Mouse (Mus musculus) layer of hippocampus, adult 18-20 months (tissue): ENCODE results near the gene Ankrd55. TPM values are rescaled to one million over a fixed set of nuclear protein-coding genes. Genes with fewer than 3 reads are reported as not detected.
A peak's percentile ranks its signal among the peaks of the same experiment; 100 is the strongest.
"Not testable (repeated sequence)": the region's sequence is repeated elsewhere in the genome, so short reads cannot be mapped to it uniquely, and the experiment has no call there.

Experiments
- DNase-seq, 2 experiments: peaks; one replicate each; pipeline ENCODE4 v3.0.0; 2022; ENCODE audit warnings: low spot score in 2 of 2
- total RNA-seq, 2 experiments: library from RNA; stranded (reverse); gene quantifications; 2 replicates each; pipeline ENCODE4 v1.2.3; 2021

The Ankrd55 gene
- total RNA-seq, 2 experiments from 2014 or later = 4.1 to 4.2 TPM

DNA sequence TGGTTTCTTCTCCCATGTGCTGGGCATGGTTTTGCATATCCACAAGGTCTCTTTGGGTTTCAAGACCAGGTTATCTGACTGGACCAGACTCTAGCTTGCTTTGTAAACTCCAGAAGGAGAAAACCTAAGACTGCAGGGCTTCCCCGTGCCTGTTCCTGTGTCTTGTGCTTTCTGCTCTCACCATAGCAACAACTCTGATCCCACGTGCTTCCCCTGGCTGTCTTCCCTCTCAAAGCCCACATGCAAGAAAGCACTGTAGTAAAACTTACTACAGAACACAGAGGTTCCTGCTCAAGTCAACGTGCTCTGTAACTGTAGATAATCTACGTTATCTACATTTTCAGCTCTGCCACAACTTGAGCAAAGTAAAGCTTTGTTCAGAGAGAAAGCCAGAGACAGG lies 4.2 kb downstream of the Ankrd55 start:
- DNase-seq = peak; percentile 45 to 74

DNA sequence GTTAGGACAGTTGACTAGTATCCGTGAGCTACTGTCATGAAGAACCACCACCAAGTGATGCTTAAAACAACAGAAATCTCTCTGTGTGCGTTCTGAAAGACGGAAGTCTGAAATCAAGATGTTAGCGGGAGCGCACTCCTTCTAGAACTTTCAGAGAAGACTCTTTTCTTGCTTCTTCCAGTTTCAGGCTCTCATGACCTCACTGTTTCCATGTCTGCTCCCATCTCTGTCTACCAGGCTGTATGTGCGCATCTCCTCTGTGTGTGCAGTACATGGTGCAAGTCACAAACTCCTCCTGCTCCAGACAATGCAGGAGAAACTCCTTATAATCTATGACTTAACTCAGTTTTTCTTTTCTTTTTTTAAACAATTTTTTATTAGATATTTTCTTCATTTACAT lies 4.8 kb downstream of the Ankrd55 start:
- no peak for DNase-seq

DNA sequence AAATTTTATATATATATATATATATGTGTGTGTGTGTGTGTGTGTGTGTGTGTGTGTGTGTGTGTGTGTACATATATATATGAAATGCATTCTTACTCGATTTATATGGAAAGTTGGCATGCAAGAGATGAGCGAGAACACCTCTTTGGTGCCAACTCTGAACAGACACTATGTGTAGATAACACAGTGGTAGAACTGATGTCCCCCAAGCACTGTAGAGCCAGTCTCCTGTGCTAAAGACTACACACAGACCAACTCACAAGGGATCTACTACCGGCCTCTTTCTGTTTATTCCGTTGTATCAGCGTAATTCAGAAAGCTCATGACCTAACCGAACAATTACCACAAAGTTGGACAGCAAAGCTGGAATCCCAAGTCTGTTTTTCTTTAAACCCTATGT lies 6.2 kb downstream of the Ankrd55 start:
- no peak for DNase-seq

DNA sequence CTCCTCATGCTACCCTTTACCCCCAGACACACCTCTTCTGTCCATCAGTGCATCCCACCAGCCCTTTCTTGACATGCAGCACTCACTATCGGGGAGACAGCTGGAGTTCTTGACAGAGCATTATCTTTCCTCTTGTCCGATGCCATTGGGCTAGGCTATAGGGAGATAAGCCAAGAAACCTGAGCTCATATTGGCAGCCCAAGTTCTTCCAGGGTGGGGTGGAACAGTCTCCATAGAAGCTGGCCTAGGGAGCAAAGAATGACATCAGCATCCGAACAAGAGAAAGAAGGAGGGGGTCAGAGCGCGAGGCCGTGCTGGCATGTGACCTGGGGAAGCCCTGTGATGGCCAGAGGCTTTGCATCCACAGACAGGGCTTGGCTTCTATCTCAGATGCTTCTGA lies 9.5 kb downstream of the Ankrd55 start:
- no peak for DNase-seq

DNA sequence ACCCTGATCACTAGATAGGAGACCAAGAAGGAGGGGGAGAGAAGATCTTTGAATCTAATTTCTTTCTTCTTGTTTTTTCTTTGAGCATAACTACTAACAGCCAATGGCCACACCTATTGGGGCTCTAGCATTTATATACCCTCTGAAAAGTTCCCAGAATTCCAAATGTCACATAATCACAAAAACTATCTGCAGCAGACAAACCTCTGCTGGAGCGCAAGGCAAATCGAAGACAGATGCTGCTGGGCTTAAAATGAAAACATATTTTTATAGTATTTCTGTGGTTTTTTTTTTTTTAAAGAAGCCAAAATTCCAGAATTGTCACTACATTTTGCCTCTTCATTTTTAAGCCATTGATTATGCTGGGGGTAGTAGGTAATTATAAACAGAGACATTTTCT lies 15.2 kb downstream of the Ankrd55 start:
- no peak for DNase-seq

DNA sequence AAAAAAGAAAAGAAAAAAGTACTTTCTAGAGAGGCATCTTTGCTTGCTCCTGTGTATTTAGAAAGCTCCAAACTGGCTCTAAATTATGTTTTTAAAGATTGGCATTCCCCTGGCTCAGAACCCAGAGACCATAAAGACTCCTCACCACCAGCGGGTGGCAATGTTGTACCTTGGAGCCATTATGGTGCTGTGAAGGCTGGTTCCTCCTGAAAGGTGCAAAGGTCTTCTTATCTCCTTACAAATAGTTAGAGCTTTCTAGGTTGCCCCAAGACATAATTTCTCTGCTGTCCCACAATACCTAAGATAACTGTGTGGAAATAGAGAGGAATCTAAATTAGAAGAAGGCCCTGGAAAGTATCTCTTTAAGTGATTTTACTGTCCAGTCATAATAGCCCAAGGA lies 20.4 kb downstream of the Ankrd55 start:
- peak in 1 of 2 experiments; percentile 54 for DNase-seq

DNA sequence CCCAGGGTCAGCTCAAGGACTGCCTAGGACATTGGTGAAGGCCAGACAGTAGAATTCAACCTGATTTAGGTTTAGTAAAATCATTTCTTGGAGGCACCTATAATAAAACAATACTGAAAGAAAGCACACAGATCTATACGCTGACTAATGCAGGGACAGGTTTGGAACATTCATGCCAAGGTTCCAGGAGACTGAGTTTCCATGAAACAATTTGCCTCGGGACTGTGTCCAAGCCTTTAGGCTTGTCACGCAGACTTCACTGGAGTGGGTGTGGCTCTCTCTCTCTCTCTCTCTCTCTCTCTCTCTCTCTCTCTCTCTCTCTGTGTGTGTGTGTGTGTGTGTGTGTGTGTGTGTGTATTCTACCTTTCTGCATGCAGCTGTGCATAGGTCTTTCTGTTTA lies 23.4 kb downstream of the Ankrd55 start:
- not testable (repeated sequence) for DNase-seq

DNA sequence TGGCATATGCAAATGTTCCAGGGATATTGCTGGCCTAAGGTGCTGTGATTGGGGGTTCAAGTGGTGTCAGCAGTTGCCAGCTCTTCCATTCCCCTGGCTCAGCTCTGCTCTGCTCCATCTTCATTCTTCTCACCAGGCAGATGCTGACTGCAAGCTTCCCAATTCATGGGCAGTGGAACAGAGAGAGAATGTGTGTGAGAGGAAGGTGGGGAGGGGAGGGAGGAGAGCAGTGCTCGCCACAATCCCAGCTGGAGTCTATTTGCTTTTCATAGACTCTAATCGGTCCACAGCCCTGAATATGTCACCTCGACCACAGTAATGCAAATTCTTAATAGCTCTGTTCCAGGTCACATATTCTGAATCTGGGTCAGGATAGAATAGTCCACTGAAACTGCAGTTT lies 27.2 kb downstream of the Ankrd55 start:
- no peak for DNase-seq

DNA sequence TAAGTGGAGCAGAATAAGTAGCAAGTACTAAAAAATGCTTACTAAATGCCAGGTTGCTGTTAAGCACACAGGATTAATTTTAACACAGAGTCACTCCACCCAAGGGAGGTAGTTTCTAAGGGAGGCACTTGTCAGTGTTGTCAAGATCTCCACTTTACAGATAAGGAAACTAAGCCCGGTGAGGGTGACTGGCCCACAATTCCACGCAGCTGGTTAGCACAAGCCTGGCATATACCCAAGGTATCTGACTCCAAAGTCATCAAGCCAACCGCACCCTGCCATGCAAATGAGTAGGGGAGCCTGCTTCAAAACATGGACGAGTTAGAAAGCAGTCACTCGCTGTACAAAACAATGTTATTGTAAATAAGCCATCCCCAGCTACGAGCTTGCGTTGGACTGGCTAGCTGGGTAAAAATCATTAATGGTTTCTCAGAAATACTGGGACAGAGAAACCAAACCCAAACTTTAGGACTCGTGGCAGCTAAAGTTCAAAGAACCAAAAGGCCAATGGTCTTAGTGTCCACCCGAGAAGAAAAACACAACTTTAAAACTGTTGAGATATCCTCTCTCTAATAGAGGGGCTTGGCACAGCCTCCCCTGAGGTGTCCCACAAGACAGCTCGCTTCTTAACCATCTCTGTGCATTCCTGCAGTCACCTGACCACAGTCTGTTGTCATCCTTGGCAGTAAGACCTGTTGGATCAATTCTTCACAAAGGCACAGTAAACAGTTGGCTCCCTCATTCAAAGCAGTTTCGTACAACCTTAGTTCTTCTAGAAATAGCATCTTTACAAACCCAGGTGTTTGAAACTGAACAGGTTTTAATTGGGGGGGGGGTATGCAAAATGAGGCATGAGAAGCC lies 28.6 kb downstream of the Ankrd55 start:
- DNase-seq = no peak

DNA sequence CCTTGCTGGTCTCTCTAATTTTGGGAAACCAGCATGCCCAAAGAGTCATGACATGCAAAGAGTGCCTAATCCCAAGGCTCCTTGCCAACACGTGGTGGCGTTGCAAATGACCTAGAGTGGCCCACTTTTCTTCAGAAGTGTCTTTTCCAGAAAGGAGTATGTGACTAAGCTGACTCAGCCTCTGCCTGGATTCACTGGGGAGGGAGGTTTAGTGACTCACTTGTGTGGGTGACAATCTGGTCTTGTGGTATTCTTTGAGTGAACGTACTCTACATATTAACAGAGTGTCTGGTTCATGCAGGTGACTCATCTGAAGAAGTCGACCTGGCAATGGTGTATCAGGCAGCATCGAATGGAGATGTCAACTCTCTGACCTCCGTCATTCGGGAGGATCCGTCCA lies 29.9 kb downstream of the Ankrd55 start:
- peak; percentile 25 to 36 for DNase-seq

DNA sequence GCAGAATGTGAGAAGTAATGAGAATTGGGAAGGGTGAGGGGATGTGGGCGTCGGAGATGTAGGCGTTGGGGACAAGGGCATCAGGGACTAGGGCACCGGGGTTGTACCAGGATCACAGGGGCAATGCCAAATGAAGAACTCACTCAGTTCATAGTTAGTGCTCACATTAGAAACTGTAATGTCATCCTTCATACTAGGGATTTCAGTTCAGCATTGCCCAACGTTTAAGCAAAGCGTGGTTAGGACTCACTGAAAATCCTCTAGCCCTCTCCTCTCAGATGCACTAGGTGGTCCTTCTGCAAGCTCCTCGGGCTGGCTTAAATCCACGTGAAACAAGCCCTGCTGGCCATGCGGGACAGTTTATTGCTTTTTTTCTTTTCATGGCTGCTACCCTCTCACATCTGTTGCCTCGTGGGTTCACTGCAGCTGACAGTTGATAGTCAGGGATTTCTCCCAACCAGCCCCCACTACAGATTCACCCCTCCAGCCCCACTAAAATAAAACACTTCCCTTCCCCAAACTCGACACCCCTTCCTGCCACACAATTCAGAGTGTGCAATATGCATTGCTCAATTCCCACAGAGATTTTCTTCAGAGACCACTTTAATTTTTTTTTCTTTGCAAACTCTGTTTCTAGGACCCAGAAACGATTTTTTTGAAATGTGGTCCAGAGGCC lies 35.5 kb downstream of the Ankrd55 start:
- DNase-seq = no peak

DNA sequence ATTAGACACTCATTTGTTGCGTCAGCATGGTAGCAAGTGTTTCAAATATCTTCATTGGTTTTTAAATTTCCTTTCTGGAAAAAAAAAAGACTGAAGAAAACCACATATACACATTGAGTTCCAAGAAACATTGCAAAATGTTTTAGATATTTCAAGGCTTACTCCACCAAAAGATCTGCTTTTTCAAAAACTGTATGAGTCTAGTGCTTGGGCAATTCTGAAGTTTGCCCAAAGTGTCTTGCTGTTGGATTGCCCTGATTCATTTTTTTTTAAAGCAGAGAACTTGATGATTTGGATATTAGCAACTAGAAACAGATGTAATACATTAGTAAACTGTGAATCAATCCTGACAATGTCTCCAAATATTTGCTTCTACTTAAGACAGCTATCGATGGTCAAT lies 36.9 kb downstream of the Ankrd55 start:
- DNase-seq = no peak

DNA sequence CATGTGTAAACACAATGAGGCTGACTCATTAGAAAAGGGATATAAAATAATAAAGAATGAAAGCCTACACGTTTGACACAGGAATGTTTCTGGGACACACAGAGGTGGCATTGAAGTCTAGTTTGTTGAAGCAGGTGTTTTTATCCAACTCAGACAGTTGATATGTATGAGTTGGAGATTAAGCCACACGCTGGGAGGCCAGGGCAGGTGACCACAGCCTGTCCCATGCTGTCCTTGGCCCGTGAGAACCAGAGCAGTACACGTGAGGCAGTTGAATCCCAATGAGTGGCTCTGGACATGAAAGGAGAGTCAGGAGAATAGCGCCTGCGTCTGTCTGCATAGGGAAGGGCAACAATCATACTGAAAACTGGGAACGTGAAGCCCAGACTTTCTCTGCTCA lies 38.2 kb downstream of the Ankrd55 start:
- DNase-seq = no peak

DNA sequence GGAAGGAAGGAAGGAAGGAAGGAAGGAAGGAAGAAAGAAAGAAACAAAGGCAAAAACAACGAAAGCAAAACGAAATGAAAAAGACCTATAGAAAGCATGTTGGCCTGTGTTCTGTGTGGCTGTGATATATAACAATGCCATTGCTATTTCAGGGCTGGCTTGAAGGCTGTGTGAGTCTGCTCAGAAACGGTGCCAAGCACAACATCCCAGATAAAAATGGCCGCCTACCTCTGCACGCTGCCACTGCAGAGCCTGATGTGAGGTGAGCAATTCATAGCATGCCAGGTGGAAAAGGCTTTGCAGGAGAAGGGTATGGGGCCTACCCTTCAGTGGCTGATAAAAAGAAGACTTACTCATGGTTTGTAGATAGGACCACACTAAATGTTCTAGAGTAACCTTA lies 38.7 kb downstream of the Ankrd55 start:
- no peak for DNase-seq

DNA sequence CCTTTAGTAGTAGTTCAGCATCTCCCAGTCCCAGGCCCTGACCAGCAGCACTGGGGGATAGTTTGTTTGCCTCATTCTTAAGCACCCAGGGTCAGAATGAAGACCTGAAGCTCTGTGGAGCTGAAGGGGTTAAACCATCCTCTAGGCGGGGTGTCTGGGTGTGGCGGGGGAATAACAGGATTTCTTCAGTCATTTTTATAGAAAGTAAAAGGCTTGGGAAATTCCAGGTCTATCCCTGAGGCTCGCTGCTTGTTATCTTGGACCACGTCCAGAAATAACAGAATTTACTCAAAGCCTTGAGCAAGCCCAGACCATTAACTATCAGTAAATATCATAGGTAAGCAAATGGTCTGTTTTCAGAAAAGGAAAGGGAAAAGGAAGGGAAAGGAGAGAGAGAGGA lies 39.3 kb downstream of the Ankrd55 start:
- no peak for DNase-seq

DNA sequence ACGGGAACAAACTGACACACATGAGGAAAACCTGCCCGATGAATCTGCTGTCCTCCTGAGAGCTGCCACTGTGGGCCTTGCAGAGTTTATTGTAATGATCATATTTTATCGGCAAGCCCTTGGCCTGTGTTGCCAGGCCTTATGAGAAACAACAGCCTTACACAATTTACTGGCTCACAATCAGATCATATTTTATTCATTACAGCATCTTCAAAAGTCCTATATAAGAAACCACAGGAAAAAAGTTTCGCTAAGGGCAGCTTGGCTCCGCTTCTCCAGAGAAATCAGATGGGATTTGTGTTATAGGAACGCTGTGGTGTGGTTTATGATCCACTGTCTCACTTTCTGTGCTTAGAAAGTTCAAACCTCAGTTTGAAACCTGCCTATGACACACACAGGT lies 42.0 kb downstream of the Ankrd55 start:
- no peak for DNase-seq

DNA sequence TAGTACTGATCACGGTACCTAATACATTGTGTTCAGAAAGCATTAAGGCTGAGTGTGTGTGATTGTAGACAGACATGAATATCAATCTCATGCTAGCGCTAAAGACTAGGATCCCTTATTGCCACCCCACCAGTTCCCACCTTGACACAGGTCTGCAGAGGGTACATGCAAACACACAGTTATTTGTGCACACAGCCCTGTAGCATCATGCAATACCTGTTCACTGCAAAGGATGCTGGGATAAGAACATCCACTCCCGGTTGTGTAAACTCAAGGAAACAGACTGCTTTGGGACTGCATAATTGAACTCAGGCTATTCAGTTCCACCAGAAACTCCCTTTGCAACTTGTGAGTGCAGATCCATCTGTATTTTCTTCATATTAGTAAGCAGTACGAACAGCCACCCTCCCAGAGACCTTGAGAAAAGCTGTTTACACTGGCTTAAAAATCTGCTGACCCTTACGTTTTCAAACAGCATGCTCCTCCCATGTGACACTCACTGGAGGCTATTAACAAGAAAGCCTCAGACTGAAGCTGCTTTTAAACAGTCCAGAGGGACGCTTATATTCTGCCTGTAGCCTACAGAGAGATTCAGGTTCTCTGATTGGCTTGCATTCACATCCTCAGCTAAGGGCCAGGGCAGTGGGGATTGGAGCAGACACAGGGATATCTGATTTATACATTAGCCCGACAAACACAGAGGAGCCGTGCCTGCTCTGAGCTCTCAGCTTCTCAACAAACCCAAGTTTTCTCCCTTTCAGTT lies 42.8 kb downstream of the Ankrd55 start:
- peak in 1 of 2 experiments; percentile 31 for DNase-seq

DNA sequence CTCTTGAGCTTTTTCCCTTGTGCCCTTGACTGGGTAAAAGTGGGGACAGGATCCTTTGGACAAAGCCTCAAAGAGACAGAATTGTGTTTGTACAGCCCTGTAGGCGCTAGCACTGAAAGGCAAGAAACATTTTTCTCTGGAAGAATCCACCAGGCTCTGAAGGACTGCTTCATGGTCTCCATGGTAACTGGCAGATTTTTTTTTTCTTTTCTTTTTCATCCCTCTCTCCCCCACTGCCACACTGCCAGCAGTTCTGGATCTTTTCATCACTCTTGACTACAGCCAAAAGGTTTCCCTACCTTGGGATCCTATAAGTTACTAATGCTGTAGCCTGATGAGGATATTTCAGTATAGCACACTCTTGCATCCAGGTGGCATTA lies 43.4 kb downstream of the Ankrd55 start:
- peak in 1 of 2 experiments; percentile 22 for DNase-seq

DNA sequence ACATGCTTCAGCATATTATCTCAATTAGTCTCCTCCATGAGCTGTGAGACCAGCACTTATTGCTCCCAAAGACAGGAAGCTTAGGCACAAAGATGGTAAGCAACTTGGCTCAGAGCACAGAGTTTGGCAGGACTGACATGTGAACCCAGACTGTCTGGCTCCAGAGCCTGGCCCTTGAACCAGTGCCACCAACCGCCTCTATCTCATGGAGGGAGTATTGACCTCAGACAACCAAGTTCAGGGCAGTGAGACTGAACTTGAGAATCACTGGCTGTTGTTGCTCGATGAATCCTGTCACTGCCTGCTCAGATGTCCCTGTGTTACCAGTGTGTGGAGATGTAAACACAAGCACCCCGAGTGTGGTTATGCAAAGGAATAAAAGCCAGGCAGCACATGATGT lies 47.3 kb downstream of the Ankrd55 start:
- no peak for DNase-seq

DNA sequence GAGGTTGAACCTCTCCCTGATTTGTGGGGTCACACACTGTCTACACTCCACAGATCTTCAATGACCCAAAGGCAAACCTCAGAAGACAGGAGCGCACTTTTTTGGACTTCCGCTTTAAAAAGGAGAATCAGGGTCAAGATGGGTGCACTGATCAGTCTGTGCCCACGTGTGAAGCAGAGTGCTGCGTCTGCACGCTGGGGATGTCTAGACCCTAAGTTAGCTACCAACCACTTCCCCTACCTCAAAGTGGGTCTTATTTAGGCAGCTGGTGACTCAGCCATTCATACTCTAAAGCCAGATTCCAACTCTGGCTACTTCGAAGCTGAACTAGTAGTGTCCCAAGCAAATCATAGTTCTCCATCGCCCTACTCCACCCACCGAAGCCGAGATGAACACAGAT lies 48.9 kb downstream of the Ankrd55 start:
- no peak for DNase-seq

DNA sequence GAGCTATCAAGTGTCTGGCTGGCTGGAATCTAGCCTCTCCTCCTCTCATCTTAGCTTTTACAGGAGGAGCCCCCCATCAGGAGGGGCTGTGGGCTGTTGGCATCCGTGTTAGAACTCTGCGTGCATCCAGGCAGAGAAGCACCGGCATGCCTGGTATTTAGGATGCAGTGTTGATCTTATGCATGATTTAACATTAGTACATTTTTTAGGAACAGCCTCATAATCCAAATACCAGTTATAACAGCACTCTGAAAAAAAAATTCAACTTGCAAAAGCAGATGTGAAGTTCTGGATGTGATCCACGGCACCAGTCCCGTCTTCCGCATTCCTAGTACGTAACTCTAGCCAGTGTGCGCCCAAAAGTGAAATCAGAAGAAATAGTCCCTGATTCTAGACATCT lies 52.0 kb downstream of the Ankrd55 start:
- DNase-seq = no peak

DNA sequence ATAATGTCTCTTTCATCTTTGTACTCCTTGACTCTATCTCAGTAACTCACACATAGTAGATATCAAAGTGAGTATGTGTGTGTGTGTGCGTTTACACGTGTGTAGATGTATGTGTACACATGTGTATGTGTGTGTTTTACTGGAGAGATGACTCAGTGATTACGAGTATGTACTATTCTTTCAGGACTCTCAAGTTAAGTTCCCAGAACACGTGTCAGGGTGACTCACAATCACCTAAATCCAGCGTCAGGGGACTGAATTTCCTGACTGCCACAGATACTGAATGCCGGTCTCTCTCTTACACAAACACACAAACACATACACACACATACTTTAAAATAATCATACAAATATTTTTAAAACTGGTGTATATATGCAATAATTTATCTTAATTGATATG lies 52.5 kb downstream of the Ankrd55 start:
- DNase-seq = no peak
